Mouse (Mus musculus): ENCODE data around the gene F2rl3. TPM values are rescaled to one million over a fixed set of nuclear protein-coding genes. Genes with fewer than 3 reads are reported as not detected.

F2rl3 gene
- 4.5 and 8.3 TPM in 2 replicates for polyA plus RNA-seq (2012; rRNA removed; ENCODE audit: low replicate concordance)

DNA sequence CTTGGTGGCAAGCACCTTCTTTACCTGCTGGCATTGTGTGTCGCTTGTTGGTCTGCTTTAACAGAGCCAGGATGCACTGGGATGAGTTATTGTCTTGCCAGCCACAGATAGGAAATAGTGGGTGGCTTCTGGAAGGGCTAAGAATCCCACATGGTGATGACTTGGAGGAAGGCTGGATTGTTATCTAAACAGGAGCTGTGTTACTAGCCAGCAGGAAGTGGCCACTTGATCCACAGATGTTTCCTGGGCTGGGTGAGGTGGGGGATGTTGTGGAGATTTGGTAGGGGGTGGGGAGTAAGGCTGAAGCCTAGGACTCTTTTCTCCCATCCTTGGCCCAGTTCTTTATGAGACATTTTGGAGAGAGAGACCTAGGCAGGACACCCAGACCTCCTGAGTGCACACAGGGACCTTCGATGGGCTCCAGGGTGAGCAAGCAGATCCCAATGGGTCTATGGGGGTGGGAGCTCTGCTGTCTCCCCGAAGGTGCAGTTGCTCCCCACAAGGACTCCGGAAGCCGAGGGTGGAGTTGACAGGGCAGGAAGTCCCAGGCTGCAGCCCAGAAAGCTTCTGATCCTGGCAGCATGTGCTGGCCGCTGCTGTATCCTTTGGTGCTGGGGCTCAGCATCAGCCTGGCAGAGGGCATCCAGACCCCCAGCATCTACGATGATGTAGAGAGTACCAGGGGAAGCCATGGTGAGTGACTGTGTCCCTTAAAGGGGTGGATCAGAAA, at the start of gene F2rl3:
Gene F2rl3, plus strand, starts transcription at position 559 of the 730 bp plus-strand sequence.

DNA sequence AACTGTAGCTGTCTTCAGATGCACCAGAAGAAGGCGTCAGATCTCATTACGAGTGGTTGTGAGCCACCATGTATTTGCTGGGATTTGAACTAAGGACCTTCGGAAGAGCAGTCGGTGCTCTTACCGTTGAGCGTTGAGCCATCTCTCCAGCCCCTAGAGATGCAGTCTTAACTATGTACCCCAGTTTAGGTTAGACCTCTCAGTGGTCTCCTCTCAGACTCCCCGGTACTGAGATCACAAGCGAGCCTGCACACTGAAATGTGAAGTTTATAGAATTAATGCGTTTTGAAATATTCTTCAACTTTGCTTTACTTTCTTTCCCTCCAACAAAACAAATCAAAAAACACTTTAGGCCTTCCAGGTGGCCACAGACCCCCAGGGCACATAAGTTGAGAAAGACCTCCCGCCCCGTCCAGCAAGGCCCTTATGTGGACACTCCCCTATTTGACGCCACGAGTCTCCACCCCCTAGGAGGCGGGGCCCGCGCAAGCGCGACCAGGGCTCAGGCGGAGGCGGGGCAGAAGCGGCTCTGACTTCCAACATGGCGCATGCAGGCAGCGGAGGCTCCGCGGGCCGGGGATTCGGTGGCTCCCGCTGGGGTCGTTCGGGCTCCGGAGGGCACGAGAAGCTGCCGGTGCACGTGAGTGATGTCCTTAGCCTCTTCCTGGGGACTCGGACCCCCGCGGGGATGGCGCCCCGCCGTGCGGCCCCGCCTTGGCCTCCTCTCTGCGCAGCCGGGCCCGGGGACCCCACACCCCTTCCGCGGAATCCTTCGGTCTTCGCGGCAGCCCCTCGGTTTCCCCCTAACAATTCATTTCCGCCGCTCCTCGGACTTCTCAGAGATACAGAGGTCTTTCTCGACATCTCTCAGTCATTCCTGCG, 38.7 kb upstream of the F2rl3 start, which contains the start of gene Sin3b:
Gene Sin3b, plus strand, starts transcription at position 517 of the 882 bp plus-strand sequence.

Other genes with a start within 250 kb of the F2rl3 start
- 8.5 and 14.0 TPM in 2 replicates for gene Med26, start 213.6 kb upstream of the F2rl3 start, polyA plus RNA-seq (2012; rRNA removed; ENCODE audit: low replicate concordance)
- gene Smim7, start 190.8 kb upstream of the F2rl3 start, polyA plus RNA-seq (2012; rRNA removed; ENCODE audit: low replicate concordance) = 26.3 and 35.9 TPM in 2 replicates
- 13.8 and 15.1 TPM in 2 replicates for gene Tmem38a, start 189.8 kb upstream of the F2rl3 start, polyA plus RNA-seq (2012; rRNA removed; ENCODE audit: low replicate concordance)
- 0.01 and 0.11 TPM in 2 replicates for gene Nwd1, start 115.2 kb upstream of the F2rl3 start, polyA plus RNA-seq (2012; rRNA removed; ENCODE audit: low replicate concordance)
- gene Sin3b, start 38.6 kb upstream of the F2rl3 start, polyA plus RNA-seq (2012; rRNA removed; ENCODE audit: low replicate concordance) = 76.3 and 81.7 TPM in 2 replicates

Measured in duodenum, adult 2 months (tissue).